ENCODE assay signal across 17 mouse cellular contexts in genomic region chr4:155853421-155853820, GRCm38 (mm10).
"Had no signal": no experiment of that assay in that cellular context is flagged by ENCODE, and none has a peak within 500 bp of the region (broad histone marks: within the 10 kb centered on the region; RNA-seq: fewer than 3 reads in every experiment).

No protein-coding gene starts in this region.

- H3K4me3 ChIP-seq: neural tube, embryonic 12.5 days; neural tube, embryonic 13.5 days; neural tube, embryonic 15.5 days; stomach, embryonic 15.5 days had no signal

- H3K27ac ChIP-seq: neural tube, embryonic 12.5 days; neural tube, embryonic 13.5 days; neural tube, embryonic 15.5 days; stomach, embryonic 15.5 days; stomach, postnatal 0 days had no signal

- DNase-seq: retina, postnatal 1 day; right cerebral cortex, adult 18-20 months; right cerebral cortex, postnatal 14 days; right cerebral cortex, postnatal 25 days; right cerebral cortex, postnatal 4 days; spleen, adult 18-20 months; thymus, adult 18-20 months; thymus, adult 2 months; thymus, postnatal 14 days; thymus, postnatal 25 days; thymus, postnatal 36 days; thymus, postnatal 4 days had no signal
